Mouse (Mus musculus): Measurements from ENCODE around the gene Tgfbr3.

Tgfbr3 gene

GRCm38 (mm10) chr5:107150555-107151312 is 138.7 kb downstream of the Tgfbr3 start:
- DNase-seq (ENCODE audit: low read depth, low spot score): peak; percentile 39

- peak; percentile 48 for DNase-seq (ENCODE audit: low read depth, low spot score)
Observed at GRCm38 (mm10) chr5:107147951-107148766, 141.3 kb downstream of the Tgfbr3 start.

- no peak for DNase-seq (ENCODE audit: low read depth, low spot score)
Observed at GRCm38 (mm10) chr5:107147413-107147812, 142.0 kb downstream of the Tgfbr3 start.

- no peak for DNase-seq (ENCODE audit: low read depth, low spot score)
Observed at GRCm38 (mm10) chr5:107146111-107146616, 143.3 kb downstream of the Tgfbr3 start.

GRCm38 (mm10) chr5:107145125-107145524 is 144.3 kb downstream of the Tgfbr3 start:
- no peak for DNase-seq (ENCODE audit: low read depth, low spot score)

- DNase-seq (ENCODE audit: low read depth, low spot score): peak; percentile 46
Observed at GRCm38 (mm10) chr5:107144263-107144843, 145.1 kb downstream of the Tgfbr3 start.

- DNase-seq (ENCODE audit: low read depth, low spot score): no peak
Observed at GRCm38 (mm10) chr5:107143406-107143805, 146.0 kb downstream of the Tgfbr3 start.

GRCm38 (mm10) chr5:107142791-107143190 is 146.6 kb downstream of the Tgfbr3 start:
- no peak for DNase-seq (ENCODE audit: low read depth, low spot score)

GRCm38 (mm10) chr5:107141375-107141774 is 148.1 kb downstream of the Tgfbr3 start:
- no peak for DNase-seq (ENCODE audit: low read depth, low spot score)

GRCm38 (mm10) chr5:107139800-107140651 is 149.4 kb downstream of the Tgfbr3 start:
- no peak for DNase-seq (ENCODE audit: low read depth, low spot score)

- no peak for DNase-seq (ENCODE audit: low read depth, low spot score)
Observed at GRCm38 (mm10) chr5:107133336-107133735, 156.1 kb downstream of the Tgfbr3 start.

GRCm38 (mm10) chr5:107132231-107132630 is 157.2 kb downstream of the Tgfbr3 start:
- DNase-seq (ENCODE audit: low read depth, low spot score): no peak

- DNase-seq (ENCODE audit: low read depth, low spot score): no peak
Observed at GRCm38 (mm10) chr5:107129304-107129703, 160.1 kb downstream of the Tgfbr3 start.

GRCm38 (mm10) chr5:107126561-107126960 is 162.9 kb downstream of the Tgfbr3 start:
- DNase-seq (ENCODE audit: low read depth, low spot score): no peak

GRCm38 (mm10) chr5:107125131-107125530 is 164.3 kb downstream of the Tgfbr3 start:
- no peak for DNase-seq (ENCODE audit: low read depth, low spot score)

- no peak for DNase-seq (ENCODE audit: low read depth, low spot score)
Observed at GRCm38 (mm10) chr5:107124531-107124930, 164.9 kb downstream of the Tgfbr3 start.

GRCm38 (mm10) chr5:107122622-107123021 is 166.8 kb downstream of the Tgfbr3 start:
- DNase-seq (ENCODE audit: low read depth, low spot score): no peak

- DNase-seq (ENCODE audit: low read depth, low spot score): no peak
Observed at GRCm38 (mm10) chr5:107121086-107121485, 168.3 kb downstream of the Tgfbr3 start.

- DNase-seq (ENCODE audit: low read depth, low spot score): no peak
Observed at GRCm38 (mm10) chr5:107120624-107121023, 168.8 kb downstream of the Tgfbr3 start.

GRCm38 (mm10) chr5:107119896-107120295 is 169.5 kb downstream of the Tgfbr3 start:
- no peak for DNase-seq (ENCODE audit: low read depth, low spot score)

GRCm38 (mm10) chr5:107116821-107117220 is 172.6 kb downstream of the Tgfbr3 start:
- no peak for DNase-seq (ENCODE audit: low read depth, low spot score)

Data from mesoderm, embryonic 11.5 days (tissue).